Mouse (Mus musculus): Measurements from ENCODE around the gene Sult1d1.
"Not testable (repeated sequence)": the region's sequence is repeated elsewhere in the genome, so short reads cannot be mapped to it uniquely, and the experiment has no call there.

DNA sequence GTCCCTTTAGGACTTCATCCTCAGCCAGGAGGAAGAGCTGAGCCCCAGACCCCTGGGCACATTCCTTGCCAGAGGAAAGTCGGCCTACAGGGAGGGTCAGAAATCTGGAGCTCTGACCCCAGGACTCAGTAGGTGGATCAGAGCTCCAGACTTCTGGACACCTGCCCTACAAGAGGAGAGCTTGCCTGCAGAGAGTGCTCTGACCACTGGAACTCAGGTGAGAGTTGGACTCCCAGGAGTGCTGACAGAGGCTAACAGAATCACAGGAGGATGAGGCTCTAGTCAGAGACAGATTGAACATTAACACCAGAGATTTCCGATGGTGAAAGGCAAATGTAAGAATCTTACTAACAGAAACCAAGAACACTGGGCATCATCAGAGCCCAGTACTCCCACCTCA, 45.3 kb downstream of the Sult1d1 start:
- not testable (repeated sequence) for TF ChIP-seq CTCF (IDR thresholded peaks at IDR 0.05; ENCODE audit: borderline replicate concordance, insufficient read depth, low read depth, low read length); POLR2A (IDR thresholded peaks at IDR 0.05; ENCODE audit: borderline replicate concordance, insufficient read depth, low read length)
